In genomic region chr5:122026771-122027170, GRCm38 (mm10) we compare ENCODE assay signal across 22 mouse cellular contexts. TPM values are rescaled to one million over a fixed set of nuclear protein-coding genes. Genes with fewer than 3 reads are reported as not detected.
A peak's percentile ranks its signal among the peaks of the same experiment; 100 is the strongest.
DNase-seq lines count a peak whose midpoint lies in the region; ATAC-seq and TF ChIP-seq lines count a peak whose summit lies in the region.
"Had no signal": no experiment of that assay in that cellular context is flagged by ENCODE, and none has a peak within 500 bp of the region (broad histone marks: within the 10 kb centered on the region; RNA-seq: fewer than 3 reads in every experiment).

No protein-coding gene starts in this region.

- peak overlapping the region; percentile 43; the same call in 1 of the 2 replicates for H3K4me2 ChIP-seq in liver, embryonic 16.5 days (ENCODE audit: low read depth, low read length)
- H3K4me2 ChIP-seq in forebrain, postnatal 0 days (ENCODE audit: low read depth): no peak overlapping the region
- H3K4me2 ChIP-seq: forebrain, embryonic 13.5 days; hindbrain, embryonic 15.5 days; limb, embryonic 13.5 days; neural tube, embryonic 13.5 days had no signal

- peak; percentile 32 for DNase-seq in 416B (ENCODE audit: low read depth)
- DNase-seq in R1 (ENCODE audit: low read depth, low spot score): peak; percentile 34
- DNase-seq in lung, postnatal 14 days: peak; percentile 54
- no peak for DNase-seq in forebrain, postnatal 0 days
- DNase-seq: B cell, adult 2 months; cerebellum, adult 18-20 months; gastrocnemius, postnatal 10 days; heart, adult 18-20 months; heart, postnatal 36 days; midbrain, embryonic 14.5 days; thymus, adult 18-20 months; thymus, postnatal 4 days had no signal

- ATAC-seq in liver, embryonic 16.5 days (ENCODE audit: low read depth): peak; percentile 80
- ATAC-seq in megakaryocyte progenitor cell, adult 5-6 weeks (replicated peaks; ENCODE audit: poor library complexity): no peak
- ATAC-seq in erythroblast, adult 5-6 weeks (replicated peaks; ENCODE audit: low FRiP score, poor library complexity, severe bottlenecking): no peak
- ATAC-seq in forebrain, postnatal 0 days: no peak
- ATAC-seq: forebrain, embryonic 13.5 days; intestine, postnatal 0 days; Patski had no signal

- no peak overlapping the region for H3K9ac ChIP-seq in liver, embryonic 16.5 days (ENCODE audit: low read depth, low read length)
- H3K9ac ChIP-seq in forebrain, postnatal 0 days: no peak overlapping the region
- H3K9ac ChIP-seq: forebrain, embryonic 13.5 days; hindbrain, embryonic 15.5 days; limb, embryonic 13.5 days; neural tube, embryonic 13.5 days had no signal

- TF ChIP-seq CTCF in forebrain, postnatal 0 days (IDR thresholded peaks at IDR 0.05; ENCODE audit: low read depth): no peak

- peak overlapping the region; percentile 82 for H3K27ac ChIP-seq in liver, embryonic 16.5 days (ENCODE audit: low read length)
- H3K27ac ChIP-seq in forebrain, postnatal 0 days (ENCODE audit: low read depth, low read length): no peak overlapping the region
- H3K27ac ChIP-seq: embryonic facial prominence, embryonic 10.5 days; forebrain, embryonic 13.5 days; hindbrain, embryonic 15.5 days; limb, embryonic 13.5 days; neural tube, embryonic 13.5 days had no signal

- no peaks in the 10 kb centered on the region for H3K27me3 ChIP-seq in liver, embryonic 16.5 days (ENCODE audit: control insufficient read depth, insufficient read depth, low read depth, low read length)
- H3K27me3 ChIP-seq in forebrain, postnatal 0 days (ENCODE audit: insufficient read depth, low read length): no peaks in the 10 kb centered on the region
- H3K27me3 ChIP-seq: forebrain, embryonic 13.5 days; hindbrain, embryonic 15.5 days; limb, embryonic 13.5 days; neural tube, embryonic 13.5 days; Patski had no signal

- no peaks in the 10 kb centered on the region; the same call in 1 of the 2 replicates for H3K4me1 ChIP-seq in liver, embryonic 16.5 days (ENCODE audit: control insufficient read depth, low read depth, low read length)
- no peaks in the 10 kb centered on the region for H3K4me1 ChIP-seq in forebrain, postnatal 0 days (ENCODE audit: insufficient read depth)

- no peaks in the 10 kb centered on the region for H3K36me3 ChIP-seq in liver, embryonic 16.5 days (ENCODE audit: control insufficient read depth, insufficient read depth)
- H3K36me3 ChIP-seq in forebrain, postnatal 0 days (ENCODE audit: insufficient read depth): no peaks in the 10 kb centered on the region
- H3K36me3 ChIP-seq: hindbrain, embryonic 15.5 days had no signal

- 48% methylated on average over 9 of the region's 9 CpGs for WGBS in liver, embryonic 16.5 days (ENCODE audit: insufficient replicate concordance)
- WGBS in forebrain, postnatal 0 days: 76% methylated on average over 9 of the region's 9 CpGs

- H3K9me3 ChIP-seq in liver, embryonic 16.5 days (replicated peaks; ENCODE audit: control insufficient read depth, low read length): no peaks in the 10 kb centered on the region
- H3K9me3 ChIP-seq in forebrain, postnatal 0 days (ENCODE audit: low read length): no peaks in the 10 kb centered on the region
- H3K9me3 ChIP-seq: hindbrain, embryonic 15.5 days had no signal

- H3K4me3 ChIP-seq in liver, embryonic 16.5 days (ENCODE audit: low read depth, low read length): no peak overlapping the region
- no peak overlapping the region for H3K4me3 ChIP-seq in forebrain, postnatal 0 days (ENCODE audit: low read depth, low read length)
- H3K4me3 ChIP-seq: embryonic facial prominence, embryonic 10.5 days; forebrain, embryonic 13.5 days; hindbrain, embryonic 15.5 days; limb, embryonic 13.5 days; neural tube, embryonic 13.5 days had no signal

RNA-seq across cellular contexts. Expression of gene Cux2, which starts 23.1 kb away (rescaled TPM):
- 1.4 and 3.1 TPM in 2 replicates for polyA plus RNA-seq in liver, embryonic 16.5 days (2015; fragmentation: Nextera tagmentation; extraction: Ambion mirVana)
- 0.07 and 0.76 TPM in 2 replicates for total RNA-seq in megakaryocyte progenitor cell, adult 5-6 weeks (2015)
- total RNA-seq in megakaryocyte progenitor cell, adult 5-6 weeks (2017): 1.1 TPM in 1 of 2 replicates, not detected in the other
- total RNA-seq in erythroblast, adult 5-6 weeks (2015; ENCODE audit: low replicate concordance): not detected in 2 replicates
- 0.17 TPM in 1 of 2 replicates, not detected in the other for total RNA-seq in erythroblast, adult 5-6 weeks (2017; ENCODE audit: low replicate concordance)
- total RNA-seq in forebrain, postnatal 0 days (2014; rRNA removed): 44.0 and 52.4 TPM in 2 replicates
- polyA plus RNA-seq in forebrain, postnatal 0 days (2015; fragmentation: Nextera tagmentation; extraction: Ambion mirVana): 16.2 and 16.7 TPM in 2 replicates

Comparison
In these comparisons a context has a peak if more than half of its experiments do, and no peak if none do; other contexts are left out.
1. RNA of gene Cux2, which starts 23.1 kb away (total RNA-seq): 44.0 to 52.4 TPM in forebrain, postnatal 0 days; 0.07 to 1.1 TPM in megakaryocyte progenitor cell, adult 5-6 weeks and 0.17 TPM in erythroblast, adult 5-6 weeks; every median in the first group is over 10 times any median in the second.